Mouse (Mus musculus): ENCODE measurements around the gene Ppp2r5d. TPM values are rescaled to one million over a fixed set of nuclear protein-coding genes. Genes with fewer than 3 reads are reported as not detected.
A peak's percentile ranks its signal among the peaks of the same experiment; 100 is the strongest.

The Ppp2r5d gene
- polyA plus RNA-seq, 1 experiment from 2014 or later: 88.0 TPM

DNA sequence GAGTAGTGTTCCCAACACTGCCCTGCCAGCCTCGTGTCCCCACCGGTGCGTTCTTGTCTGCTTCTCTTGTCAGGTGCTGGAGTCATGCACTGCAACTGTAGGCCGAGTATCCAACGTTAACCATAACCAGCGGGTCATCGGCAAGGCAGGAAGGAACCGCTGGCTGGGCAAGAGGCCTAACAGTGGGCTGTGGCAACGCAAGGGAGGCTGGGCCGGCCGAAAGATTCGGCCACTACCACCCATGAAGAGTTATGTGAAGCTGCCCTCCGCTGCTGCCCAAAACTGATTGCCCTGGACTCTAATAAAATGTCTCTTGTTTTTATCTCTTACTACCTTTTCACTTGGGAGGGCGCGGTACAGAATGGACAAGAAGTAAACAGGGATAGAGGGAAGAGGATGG is 55.1 kb downstream of the Ppp2r5d start:
- H3K36me3 ChIP-seq: peaks cover 16% of the 10 kb centered on the region; the same call in 1 of the 2 replicates
- 39% methylated on average over 15 of the region's 15 CpGs for WGBS
- H3K27ac ChIP-seq (replicated peaks): peak overlapping the region; percentile 92
- H3K4me1 ChIP-seq: peaks cover 49% of the 10 kb centered on the region
- H3K9me3 ChIP-seq: no peaks in the 10 kb centered on the region
- H3K4me3 ChIP-seq: peak overlapping the region; percentile 73
- H3K9ac ChIP-seq (replicated peaks): peak overlapping the region; percentile 92
- no peak for ATAC-seq (replicated peaks)
- H3K27me3 ChIP-seq: no peaks in the 10 kb centered on the region
- peak overlapping the region; percentile 87 for H3K4me2 ChIP-seq (replicated peaks)

DNA sequence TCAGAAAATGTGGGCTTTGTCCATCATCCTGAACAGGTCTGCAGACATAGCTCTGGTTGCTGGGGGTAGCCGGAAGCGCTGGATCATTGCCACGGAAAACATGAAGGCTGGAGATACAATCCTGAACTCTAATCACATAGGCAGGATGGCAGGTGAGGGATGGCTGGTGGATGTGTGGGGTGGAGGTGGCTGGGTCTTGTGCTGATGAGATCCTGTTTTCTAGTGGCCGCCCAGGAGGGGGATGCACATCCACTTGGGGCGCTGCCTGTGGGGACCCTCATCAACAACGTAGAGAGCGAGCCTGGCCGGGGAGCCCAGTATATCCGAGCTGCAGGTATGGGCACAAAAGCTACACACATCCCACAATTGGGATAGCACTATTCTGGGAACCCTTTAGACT is 56.5 kb downstream of the Ppp2r5d start:
- Histone ChIP-seq H3K4me1 (peaks cover 61% of the 10 kb centered on the region), H3K36me3 (peaks cover 2% of the 10 kb centered on the region; the same call in 1 of the 2 replicates), H3K9me3 (no peaks in the 10 kb centered on the region), H3K4me2 (replicated peaks) (no peak overlapping the region), H3K9ac (replicated peaks) (no peak overlapping the region), H3K27ac (replicated peaks) (no peak overlapping the region), H3K27me3 (no peaks in the 10 kb centered on the region), H3K4me3 (no peak overlapping the region)
- 91% methylated on average over 9 of the region's 9 CpGs for WGBS
- ATAC-seq (replicated peaks): no peak

DNA sequence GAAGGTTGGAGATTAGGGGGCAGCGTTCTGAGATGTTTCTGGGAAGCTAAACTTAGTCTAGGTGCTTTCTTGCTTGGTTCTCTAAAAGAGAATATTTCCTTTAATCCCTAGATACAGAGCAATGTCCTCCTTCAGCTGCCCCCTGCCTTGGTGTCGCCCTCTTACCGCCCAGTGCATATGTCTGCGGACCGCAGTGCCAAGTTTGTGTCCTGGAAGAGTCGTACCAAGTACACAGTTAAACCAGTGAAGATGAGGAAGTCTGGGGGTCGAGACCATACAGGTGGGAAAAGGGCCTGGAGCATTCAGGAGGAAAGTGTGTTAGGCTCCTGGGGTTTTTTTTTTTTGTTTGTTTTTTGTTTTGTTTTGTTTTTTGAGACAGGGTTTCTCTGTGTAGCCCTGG is 57.6 kb downstream of the Ppp2r5d start:
- no peak overlapping the region for H3K27ac ChIP-seq (replicated peaks)
- 93% methylated on average over 7 of the region's 7 CpGs for WGBS
- H3K4me2 ChIP-seq (replicated peaks): no peak overlapping the region
- no peaks in the 10 kb centered on the region for H3K27me3 ChIP-seq
- H3K9ac ChIP-seq (replicated peaks): peak overlapping the region; percentile 86; the same call in 1 of the 2 replicates
- ATAC-seq (replicated peaks): no peak
- no peaks in the 10 kb centered on the region for H3K9me3 ChIP-seq
- peaks cover 5% of the 10 kb centered on the region for H3K36me3 ChIP-seq
- H3K4me1 ChIP-seq: peaks cover 56% of the 10 kb centered on the region
- no peak overlapping the region for H3K4me3 ChIP-seq

DNA sequence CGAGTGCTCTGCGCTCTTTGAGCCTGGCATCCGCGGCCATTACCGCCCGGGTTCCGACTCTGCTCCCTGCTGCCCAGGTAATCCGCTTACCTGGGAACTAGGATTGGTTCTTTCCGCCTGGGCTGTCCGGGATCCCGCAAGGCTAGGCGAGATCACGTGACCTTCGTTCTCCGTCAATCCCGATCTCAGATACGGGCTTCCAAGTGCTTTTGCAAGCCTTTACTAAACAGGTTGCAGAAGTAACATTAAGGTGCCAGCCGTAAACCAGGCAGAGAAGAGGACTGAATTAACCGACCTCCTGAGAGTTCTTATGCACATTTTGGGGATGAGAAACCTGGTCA is 58.6 kb downstream of the Ppp2r5d start:
- H3K27ac ChIP-seq (replicated peaks): peak overlapping the region; percentile 95
- H3K4me2 ChIP-seq (replicated peaks): peak overlapping the region; percentile 94
- no peak for ATAC-seq (replicated peaks)
- H3K9me3 ChIP-seq: no peaks in the 10 kb centered on the region
- peak overlapping the region; percentile 99 for H3K4me3 ChIP-seq
- peaks cover 13% of the 10 kb centered on the region for H3K36me3 ChIP-seq
- H3K4me1 ChIP-seq: peaks cover 46% of the 10 kb centered on the region
- peak overlapping the region; percentile 86 for H3K9ac ChIP-seq (replicated peaks)
- WGBS: under 1% methylated on average over 19 of the region's 19 CpGs
- no peaks in the 10 kb centered on the region for H3K27me3 ChIP-seq

DNA sequence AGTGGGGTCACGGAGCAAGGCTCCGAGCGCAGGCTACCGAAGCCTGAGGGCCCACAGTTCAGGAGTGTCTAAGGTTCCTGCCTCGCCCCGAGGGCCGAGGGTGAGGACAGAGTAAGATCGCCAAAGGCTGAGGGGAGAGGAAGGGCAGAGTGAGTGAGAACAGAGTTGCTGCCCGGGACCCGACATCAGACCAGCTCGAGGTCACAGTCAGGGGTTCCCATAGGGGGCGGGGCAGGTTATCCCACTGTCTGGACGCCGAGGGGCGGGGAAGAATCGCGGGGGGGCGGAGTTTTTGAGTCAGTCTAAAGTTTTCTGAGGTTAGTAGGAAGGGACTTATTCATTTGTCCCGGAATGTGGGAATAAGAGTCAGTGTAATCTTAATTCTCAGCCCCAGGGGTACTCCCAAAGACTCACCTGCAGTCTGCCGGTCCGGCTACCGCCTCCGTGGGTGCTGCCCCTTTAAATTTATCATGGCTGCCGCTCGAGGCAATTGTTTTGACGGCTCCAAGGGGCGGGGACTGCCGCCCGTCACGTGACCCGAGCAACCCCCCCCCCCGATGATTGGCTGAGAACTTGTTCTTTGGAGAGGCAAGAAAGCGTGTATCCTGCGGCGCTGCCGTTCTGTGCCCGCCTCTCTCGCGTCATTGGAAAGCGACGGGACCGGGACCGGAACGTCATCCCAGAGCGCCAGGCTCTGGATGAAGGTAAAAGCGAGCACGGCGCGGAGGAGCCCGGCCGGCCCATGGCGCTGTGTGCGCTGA is 59.2 kb downstream of the Ppp2r5d start, which contains the start of the genes Klc4 and Mrpl2:
TSS of gene Klc4 (minus strand) at position 462 of the 761 bp plus-strand sequence.
TSS of gene Mrpl2 (plus strand) at position 669 of the 761 bp plus-strand sequence.
- H3K4me1 ChIP-seq: peaks cover 40% of the 10 kb centered on the region
- no peaks in the 10 kb centered on the region for H3K27me3 ChIP-seq
- no peaks in the 10 kb centered on the region for H3K9me3 ChIP-seq
- under 1% methylated on average over 53 of the region's 53 CpGs for WGBS
- H3K4me3 ChIP-seq: peak within 1 kb of the TSS; percentile 99
- peak within 1 kb of the TSS; percentile 87 for H3K9ac ChIP-seq (replicated peaks)
- peak within 1 kb of the TSS; percentile 95 for H3K27ac ChIP-seq (replicated peaks)
- peak; percentile 75 for ATAC-seq (replicated peaks)
- H3K4me2 ChIP-seq (replicated peaks): peak within 1 kb of the TSS; percentile 94
- peaks cover 18% of the 10 kb centered on the region for H3K36me3 ChIP-seq

DNA sequence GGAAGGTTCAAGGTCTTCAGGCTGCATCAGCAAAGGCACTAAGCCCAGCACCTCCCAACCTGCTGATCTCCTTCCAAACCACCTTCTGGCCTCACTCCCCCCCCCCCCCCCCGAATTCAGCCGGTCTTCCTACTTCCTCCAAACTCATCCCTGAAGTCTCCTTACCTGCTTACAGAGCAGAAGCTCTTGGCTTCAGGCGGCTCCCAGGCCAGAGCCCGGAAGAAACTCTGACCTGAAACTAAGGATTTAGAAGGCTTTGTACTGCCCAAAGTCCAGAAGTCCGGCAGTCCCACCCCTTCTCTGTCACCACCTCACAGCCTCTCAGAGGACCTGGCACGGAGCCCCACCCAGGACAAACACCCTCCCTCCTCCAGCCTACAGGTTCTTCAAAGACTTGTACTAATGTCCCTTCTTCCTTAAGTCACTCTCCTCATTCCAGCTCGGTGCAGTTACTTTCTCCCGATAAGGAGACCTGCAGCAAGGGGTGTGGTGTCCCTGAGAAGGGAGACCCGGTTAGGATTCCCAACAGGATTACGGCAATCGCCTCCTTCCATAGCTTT is 59.9 kb downstream of the Ppp2r5d start:
- Histone ChIP-seq H3K9ac (replicated peaks) (peak overlapping the region; percentile 87), H3K27me3 (no peaks in the 10 kb centered on the region), H3K4me3 (peak overlapping the region; percentile 99), H3K4me2 (replicated peaks) (peak overlapping the region; percentile 92), H3K27ac (replicated peaks) (peak overlapping the region; percentile 38), H3K4me1 (peaks cover 38% of the 10 kb centered on the region), H3K36me3 (peaks cover 25% of the 10 kb centered on the region), H3K9me3 (no peaks in the 10 kb centered on the region)
- ATAC-seq (replicated peaks): no peak
- WGBS: 4% methylated on average over 11 of the region's 11 CpGs

DNA sequence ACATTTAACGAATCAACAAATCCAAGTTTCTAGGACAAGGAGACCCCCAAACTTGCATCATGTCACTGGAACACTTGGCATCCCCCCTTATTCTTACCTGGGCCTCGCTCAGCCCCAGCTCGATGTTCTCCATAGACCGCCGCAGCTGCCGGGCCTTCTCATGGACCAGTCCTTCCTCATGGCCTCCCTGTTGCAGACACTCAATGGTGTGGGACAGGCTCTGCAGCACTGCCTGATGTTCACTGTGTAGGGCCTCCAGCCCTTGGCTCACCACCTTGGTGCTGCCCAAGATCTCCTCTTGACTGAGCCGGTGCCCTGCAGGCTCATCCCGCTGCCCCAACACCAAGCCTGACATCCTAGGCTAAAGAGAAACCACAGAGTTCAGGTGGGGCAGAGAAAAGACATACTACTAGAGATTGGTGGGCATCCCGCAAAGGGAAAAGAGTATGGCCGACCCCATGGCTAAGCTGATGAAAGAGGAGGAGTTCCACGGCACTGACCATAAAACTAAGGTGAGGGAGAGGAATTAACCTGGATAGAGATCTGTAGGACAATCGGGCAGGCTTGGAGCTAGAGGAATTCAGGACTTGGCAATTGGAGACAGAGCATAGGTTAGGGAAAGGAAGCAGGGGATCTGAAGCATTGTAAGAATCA is 60.6 kb downstream of the Ppp2r5d start:
- peaks cover 31% of the 10 kb centered on the region for H3K4me1 ChIP-seq
- 88% methylated on average over 12 of the region's 12 CpGs for WGBS
- peak overlapping the region; percentile 99 for H3K4me3 ChIP-seq
- no peaks in the 10 kb centered on the region for H3K9me3 ChIP-seq
- peaks cover 33% of the 10 kb centered on the region for H3K36me3 ChIP-seq
- peak overlapping the region; percentile 92 for H3K4me2 ChIP-seq (replicated peaks)
- ATAC-seq (replicated peaks): no peak
- H3K27me3 ChIP-seq: no peaks in the 10 kb centered on the region
- H3K9ac ChIP-seq (replicated peaks): peak overlapping the region; percentile 13; the same call in 1 of the 2 replicates
- H3K27ac ChIP-seq (replicated peaks): no peak overlapping the region

DNA sequence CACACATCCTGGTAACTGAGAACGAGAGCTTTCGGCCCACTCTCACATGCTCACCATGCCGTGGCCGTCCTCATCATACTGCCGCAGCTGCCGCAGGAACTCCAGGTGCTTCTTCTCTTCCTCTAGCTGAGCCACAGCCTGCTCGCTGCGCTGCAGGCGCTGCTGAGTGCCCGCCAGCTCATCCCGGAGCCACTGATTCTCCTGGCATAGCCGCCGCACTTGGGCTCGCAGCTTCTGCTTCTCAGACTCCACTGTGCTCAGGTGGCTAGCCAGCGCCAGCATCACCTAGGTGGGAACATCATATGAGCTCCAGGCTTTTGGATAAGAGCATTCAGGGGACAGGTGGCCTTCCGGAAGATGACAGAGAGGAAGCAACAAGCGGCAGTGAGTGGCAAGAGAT is 62.9 kb downstream of the Ppp2r5d start:
- Histone ChIP-seq H3K36me3 (peaks cover 39% of the 10 kb centered on the region), H3K9me3 (no peaks in the 10 kb centered on the region), H3K27me3 (no peaks in the 10 kb centered on the region), H3K4me1 (peaks cover 33% of the 10 kb centered on the region), H3K27ac (replicated peaks) (no peak overlapping the region), H3K4me3 (no peak overlapping the region), H3K9ac (replicated peaks) (no peak overlapping the region), H3K4me2 (replicated peaks) (no peak overlapping the region)
- 91% methylated on average over 17 of the region's 17 CpGs for WGBS
- no peak for ATAC-seq (replicated peaks)

- H3K4me2 ChIP-seq (replicated peaks): no peak overlapping the region
- H3K27me3 ChIP-seq: no peaks in the 10 kb centered on the region
- no peak for ATAC-seq (replicated peaks)
- H3K9ac ChIP-seq (replicated peaks): no peak overlapping the region
- H3K4me1 ChIP-seq: peaks cover 32% of the 10 kb centered on the region
- H3K27ac ChIP-seq (replicated peaks): no peak overlapping the region
- WGBS: 86% methylated on average over 9 of the region's 9 CpGs
- H3K36me3 ChIP-seq: peaks cover 43% of the 10 kb centered on the region
- H3K4me3 ChIP-seq: no peak overlapping the region
- no peaks in the 10 kb centered on the region for H3K9me3 ChIP-seq
Observed at GRCm38 (mm10) chr17:46639929-46640328, 65.0 kb downstream of the Ppp2r5d start.

- Histone ChIP-seq H3K9ac (replicated peaks) (0 out of 2 replicates have a peak overlapping the region, but pooled peaks have one; percentile 5), H3K27ac (replicated peaks) (peak overlapping the region; percentile 66), H3K4me3 (peak overlapping the region; percentile 7; the same call in 1 of the 2 replicates), H3K4me1 (peaks cover 16% of the 10 kb centered on the region), H3K27me3 (no peaks in the 10 kb centered on the region), H3K36me3 (peaks cover 43% of the 10 kb centered on the region), H3K4me2 (replicated peaks) (peak overlapping the region; percentile 18; the same call in 1 of the 2 replicates), H3K9me3 (no peaks in the 10 kb centered on the region)
- peak; percentile 79 for ATAC-seq (replicated peaks)
- WGBS: 11% methylated on average over 15 of the region's 15 CpGs
Observed at GRCm38 (mm10) chr17:46636831-46637523, 67.9 kb downstream of the Ppp2r5d start.
